Mouse (Mus musculus): ENCODE data around the gene Vamp2.

The Vamp2 gene

GRCm38 (mm10) chr11:69088103-69088855 lies at the start of gene Vamp2:
Gene Vamp2, plus strand, starts transcription at chr11:69088490.
- peak; percentile 78 for DNase-seq (ENCODE audit: low read depth)

DNA sequence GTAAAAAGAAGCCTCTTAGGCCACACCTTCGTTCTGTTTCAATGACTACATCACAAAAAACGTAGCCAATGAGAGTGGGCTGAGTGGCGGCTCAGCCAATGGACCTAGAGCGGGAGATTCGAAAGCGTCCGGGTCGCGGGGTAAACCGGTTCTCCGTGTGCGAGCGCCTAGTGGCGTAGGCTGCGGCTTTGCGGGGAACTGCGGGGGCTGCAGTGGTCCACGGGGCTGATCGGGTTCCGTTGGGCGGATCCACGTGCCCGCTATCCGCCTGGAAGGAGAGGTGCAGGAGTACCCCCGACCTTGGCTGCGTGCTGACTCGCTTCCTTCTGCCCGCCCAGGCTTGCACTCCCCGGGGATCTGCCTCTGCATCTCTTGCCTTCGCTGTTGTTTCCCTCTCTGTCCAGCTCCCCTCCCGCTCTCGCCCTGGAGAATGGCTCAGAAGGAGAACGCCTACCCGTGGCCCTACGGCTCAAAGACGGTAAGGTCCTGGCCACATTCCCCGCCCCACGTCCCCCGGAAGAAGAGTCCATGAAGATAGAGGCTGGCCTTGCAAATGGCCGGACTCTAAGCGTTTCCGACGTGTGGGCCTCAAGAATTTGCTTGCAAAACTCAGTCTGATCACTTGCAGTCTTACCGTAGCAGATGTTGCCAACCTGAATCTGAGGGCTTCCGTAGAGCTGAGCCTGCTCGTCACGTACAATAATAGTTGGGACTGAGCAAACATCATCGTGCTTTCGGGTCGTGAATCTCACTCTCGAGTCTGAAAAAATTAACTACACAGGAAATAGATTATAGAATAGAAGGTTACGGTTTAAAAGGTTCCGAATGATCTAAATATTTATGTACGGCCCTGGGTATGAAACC lies 42.5 kb upstream of the Vamp2 start, which contains the start of gene Aurkb:
TSS of gene Aurkb (plus strand) at position 117 of the 864 bp plus-strand sequence.
- peak; percentile 94 for DNase-seq (ENCODE audit: low read depth)

DNA sequence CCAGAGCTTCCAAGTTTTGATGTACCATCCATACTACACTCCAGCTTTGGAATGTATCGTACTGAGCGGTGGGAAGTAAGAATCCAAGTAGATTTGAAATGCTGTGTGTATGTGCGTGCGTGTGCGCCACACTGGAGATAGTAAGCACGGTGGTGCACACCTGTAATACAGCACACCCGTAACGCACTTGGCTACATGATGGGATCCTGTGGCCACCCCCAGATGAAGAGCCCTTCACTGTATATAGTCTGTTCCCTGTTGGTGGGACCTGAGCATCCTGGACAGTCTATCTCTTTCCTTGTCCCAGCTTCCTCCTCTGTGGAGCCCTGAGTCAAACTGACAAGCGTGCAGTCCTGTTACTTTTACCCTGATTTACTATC lies 41.9 kb upstream of the Vamp2 start:
- no peak for DNase-seq (ENCODE audit: low read depth)

DNA sequence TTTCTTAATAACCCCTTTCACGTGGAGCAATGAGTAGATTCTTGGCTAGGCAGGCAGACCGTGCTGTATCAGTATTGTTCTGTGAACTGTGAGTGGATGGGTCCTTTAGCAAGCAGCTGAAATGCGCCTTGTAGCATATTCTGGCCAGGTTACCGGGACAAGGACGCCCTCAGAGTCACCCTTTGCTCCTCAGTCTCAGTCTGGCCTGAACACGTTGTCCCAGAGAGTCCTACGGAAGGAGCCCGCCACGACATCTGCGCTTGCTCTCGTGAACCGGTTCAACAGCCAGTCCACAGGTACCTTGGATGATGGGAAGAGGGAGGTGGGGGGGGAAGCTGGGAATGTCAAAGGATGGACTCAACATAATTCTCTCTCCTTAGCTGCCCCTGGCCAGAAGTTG lies 40.7 kb upstream of the Vamp2 start:
- DNase-seq (ENCODE audit: low read depth) = no peak

DNA sequence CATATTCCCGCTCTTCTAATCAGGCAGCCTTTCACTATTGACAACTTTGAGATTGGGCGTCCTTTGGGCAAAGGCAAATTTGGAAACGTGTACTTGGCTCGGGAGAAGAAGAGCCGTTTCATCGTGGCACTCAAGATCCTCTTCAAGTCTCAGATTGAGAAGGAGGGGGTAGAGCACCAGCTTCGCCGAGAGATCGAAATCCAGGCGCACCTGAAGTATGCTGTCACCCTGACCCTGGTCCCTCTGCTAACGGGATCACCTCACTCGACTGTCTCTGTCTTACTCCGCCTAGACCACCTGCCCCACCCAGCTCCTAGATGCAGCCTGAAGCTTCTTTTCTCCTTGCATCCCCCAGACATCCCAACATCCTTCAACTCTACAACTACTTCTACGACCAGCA lies 40.1 kb upstream of the Vamp2 start:
- DNase-seq (ENCODE audit: low read depth) = no peak

- DNase-seq (ENCODE audit: low read depth) = no peak
Observed at GRCm38 (mm10) chr11:69050748-69051147, 37.5 kb upstream of the Vamp2 start.

DNA sequence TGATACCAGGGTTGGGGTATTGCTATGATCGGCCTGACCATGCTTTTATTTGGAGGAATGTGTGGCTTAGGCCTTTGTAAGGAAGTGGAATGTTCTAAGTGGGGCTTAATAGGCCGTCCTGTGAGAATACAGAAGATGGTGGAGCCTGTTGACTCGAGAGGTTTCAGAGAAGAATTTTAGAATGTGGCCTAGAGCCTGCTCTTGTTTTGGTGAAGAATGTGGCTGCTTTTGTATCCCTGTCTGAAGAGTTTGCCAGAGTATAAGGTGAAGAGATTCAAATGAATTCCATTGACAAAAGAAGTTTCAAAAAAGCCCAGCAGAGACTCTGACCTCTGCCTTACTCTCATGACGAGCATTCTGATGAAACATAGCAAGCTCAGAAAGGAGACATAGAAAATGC lies 36.5 kb upstream of the Vamp2 start:
- DNase-seq (ENCODE audit: low read depth) = no peak

- no peak for DNase-seq (ENCODE audit: low read depth)
Observed at GRCm38 (mm10) chr11:69052824-69053421, 35.4 kb upstream of the Vamp2 start.

- DNase-seq (ENCODE audit: low read depth) = peak; percentile 52
Observed at GRCm38 (mm10) chr11:69053848-69054247, 34.4 kb upstream of the Vamp2 start.

- DNase-seq (ENCODE audit: low read depth) = peak; percentile 59
Observed at GRCm38 (mm10) chr11:69058265-69058664, 30.0 kb upstream of the Vamp2 start.

DNA sequence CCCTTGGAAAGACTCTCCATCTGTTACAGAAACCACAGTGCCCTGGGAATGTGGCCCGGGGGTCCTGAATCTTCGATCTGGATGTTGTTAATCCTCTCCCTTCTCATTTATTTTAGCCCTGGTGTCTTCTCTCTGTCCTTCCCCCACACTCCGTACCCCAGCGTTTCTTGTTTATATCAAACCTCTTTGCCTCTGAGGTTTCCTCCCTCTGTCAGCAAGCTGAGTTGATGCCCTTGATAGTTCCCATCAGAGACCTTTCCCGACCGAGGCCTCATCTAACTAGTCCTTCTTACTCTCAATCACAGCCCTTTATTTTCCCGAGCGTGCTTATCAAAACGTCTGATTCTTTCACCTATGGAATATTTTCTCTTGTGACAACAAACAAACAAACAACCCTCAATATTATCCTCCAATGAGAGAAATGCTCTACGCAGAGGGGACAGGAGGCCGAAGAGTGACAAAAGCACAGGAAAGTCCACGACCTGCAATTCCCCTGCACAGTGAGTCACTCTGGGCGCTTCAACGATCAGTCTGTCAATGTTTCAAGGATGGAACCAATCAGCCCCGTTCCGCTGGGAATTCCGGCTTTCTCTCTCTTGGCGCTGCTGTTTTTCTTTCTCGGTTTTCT lies 29.4 kb upstream of the Vamp2 start:
- DNase-seq (ENCODE audit: low read depth) = no peak

- peak; percentile 98 for DNase-seq (ENCODE audit: low read depth)
Observed at GRCm38 (mm10) chr11:69059357-69059974, 28.8 kb upstream of the Vamp2 start, which contains the start of gene Borcs6. Gene Borcs6, plus strand, starts transcription at chr11:69059717.

DNA sequence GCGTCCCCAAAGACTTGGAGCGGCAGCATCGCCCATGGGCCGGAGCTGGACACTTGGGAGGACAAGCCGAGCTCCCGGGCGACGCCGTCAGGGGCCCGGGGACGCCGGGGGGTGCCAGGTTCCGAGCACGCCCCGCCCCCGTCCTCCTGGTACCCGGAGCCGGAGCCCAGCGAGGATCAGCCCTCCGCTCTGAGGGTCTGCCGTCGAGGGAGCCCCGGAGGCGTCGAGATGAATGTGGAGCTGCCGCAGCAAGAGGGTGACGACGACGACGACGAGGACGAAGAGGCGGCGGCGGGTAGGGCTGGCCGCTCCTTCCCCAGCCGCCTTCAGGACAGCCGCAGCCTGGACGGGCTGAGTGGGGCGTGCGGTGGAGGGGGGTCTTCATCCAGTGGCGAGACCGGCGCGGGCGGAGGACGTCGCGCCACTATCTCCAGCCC lies 28.3 kb upstream of the Vamp2 start:
- no peak for DNase-seq (ENCODE audit: low read depth)

DNA sequence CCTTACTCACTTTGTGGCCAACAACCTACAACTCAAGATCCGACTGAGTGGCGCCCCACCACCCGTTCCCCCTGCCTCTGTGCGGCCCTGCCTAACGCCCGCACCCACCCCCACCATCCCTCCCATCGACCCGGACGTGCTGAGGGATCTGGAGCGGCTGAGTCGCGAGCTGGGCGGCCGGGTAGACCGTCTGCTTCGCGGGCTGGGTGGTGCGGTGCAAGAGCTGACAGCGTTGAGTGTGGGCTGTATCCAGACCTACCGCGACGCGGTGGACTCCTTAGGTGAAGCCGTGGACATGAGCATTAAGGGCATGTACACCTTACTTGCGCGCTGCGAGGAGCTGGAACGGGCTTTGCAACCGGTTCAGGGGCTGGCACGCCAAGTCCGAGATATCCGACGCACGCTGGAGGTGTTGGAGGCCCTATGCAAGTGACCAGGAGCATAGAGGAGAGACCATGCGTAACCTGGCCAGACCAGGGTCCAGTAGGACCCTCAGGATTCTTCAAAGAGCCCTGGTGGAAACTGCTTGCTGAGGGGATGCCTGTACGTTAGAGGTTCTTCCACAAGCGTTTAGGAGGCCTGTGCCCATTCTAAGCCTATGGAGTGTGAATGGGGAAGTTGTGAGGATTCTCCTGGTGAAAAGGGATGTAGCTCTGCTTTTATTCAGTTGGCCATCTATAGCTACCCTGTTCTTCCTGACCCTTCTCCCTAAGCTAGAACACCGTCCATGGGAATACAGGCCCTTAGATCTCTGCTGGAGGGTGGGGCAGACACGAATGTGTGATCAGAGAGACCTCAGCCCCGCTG lies 27.6 kb upstream of the Vamp2 start:
- DNase-seq (ENCODE audit: low read depth) = peak; percentile 44

GRCm38 (mm10) chr11:69061255-69061912 lies 26.9 kb upstream of the Vamp2 start:
- no peak for DNase-seq (ENCODE audit: low read depth)

GRCm38 (mm10) chr11:69062194-69062760 lies 26.0 kb upstream of the Vamp2 start:
- DNase-seq (ENCODE audit: low read depth) = peak; percentile 86

DNA sequence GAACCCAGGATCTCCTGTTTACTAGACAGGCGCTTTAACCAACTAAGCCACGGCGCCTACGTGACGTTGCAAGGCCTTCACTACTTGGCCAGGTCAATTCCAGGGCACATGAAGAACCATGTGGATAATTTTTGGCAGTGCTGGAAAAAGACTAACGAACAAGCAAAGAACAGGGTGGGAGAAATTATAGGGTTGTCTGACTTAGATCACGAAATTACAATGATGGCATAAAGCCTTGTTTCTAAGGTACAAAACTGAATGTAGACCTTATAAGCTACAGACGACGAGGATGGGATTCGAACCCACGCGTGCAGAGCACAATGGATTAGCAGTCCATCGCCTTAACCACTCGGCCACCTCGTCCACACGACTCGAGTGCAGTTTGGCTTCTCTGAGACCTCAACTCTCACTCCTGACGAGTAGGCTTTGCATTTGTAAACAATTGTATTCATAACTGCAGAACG lies 25.5 kb upstream of the Vamp2 start:
- peak; percentile 98 for DNase-seq (ENCODE audit: low read depth)

DNA sequence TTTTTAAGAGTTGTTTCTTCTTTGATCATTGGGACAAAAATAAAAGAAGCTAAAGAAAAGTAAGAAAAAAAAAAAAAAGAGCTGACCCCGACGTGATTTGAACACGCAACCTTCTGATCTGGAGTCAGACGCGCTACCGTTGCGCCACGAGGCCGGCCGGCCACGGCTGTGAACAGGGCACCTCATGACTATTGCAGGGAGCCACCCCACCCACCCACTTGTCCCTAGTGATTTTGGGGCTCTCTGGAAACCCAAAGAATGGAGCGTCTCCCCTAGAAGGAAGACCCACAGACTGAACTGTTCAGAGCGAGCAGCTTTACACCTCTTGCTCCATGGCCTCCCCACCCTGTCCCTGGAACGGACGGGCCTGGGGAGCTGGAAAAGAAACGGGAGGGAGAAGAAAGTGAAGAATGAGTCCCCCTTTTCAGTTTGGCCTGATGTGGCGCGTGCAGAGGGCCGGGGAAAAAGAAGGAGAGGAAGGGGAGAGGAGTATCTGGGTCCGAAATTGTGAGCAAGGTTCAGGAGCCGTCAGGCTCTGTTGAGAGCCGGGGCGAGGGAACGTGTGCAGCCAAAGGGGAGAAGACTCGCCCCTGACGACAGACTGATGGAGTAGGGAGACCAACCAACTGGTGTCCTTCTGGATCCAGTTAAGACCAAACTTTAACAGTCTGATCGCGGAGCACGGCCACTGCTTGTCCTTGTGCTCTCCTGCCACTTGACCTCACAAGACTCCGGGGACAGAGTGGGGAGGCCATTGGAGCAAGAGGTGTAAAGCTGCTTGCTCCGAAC lies 24.7 kb upstream of the Vamp2 start:
- DNase-seq (ENCODE audit: low read depth) = peak; percentile 86

Data from 416B (cell line).